Mouse (Mus musculus) spleen, adult 2 months (tissue): ENCODE data around the gene Mei4.

Experiments
- CTCF ChIP-seq: fragments of 200-500 bp; IDR thresholded peaks from 2 replicates; pipeline ENCODE4 v1.5.1; 2011; ENCODE audit warnings: mild to moderate bottlenecking, inconsistent platforms; ENCODE audit not compliant: insufficient read depth, insufficient read length, insufficient replicate concordance; ENCODE audit errors: extremely low read depth
- POLR2A ChIP-seq: fragments of 200-500 bp; IDR thresholded peaks from 2 replicates; pipeline ENCODE4 v1.6.1; 2011; ENCODE audit warnings: low read depth, low read length, inconsistent platforms

GRCm38 (mm10) chr9:81866032-81866431 is 2.6 kb downstream of the Mei4 start:
- no peak for TF ChIP-seq POLR2A
- TF ChIP-seq CTCF = no peak
